Mouse (Mus musculus) gastrocnemius, adult 2 months (tissue): ENCODE measurements at regions not wholly inside any gene's neighbourhood (a gene's known extent, or its start where the extent isn't known, plus 50 kb on each side); places are given as distances from the start of the nearest gene placed in this dataset.
"Not testable (repeated sequence)": the region's sequence is repeated elsewhere in the genome, so short reads cannot be mapped to it uniquely, and the experiment has no call there.

Experiments
- DNase-seq: peaks from one replicate; pipeline ENCODE4 v3.0.0; 2022
- H3K27ac ChIP-seq: fragments of 200-600 bp; 2 replicates; pipeline ENCODE4 v1.8.1; 2022; ENCODE audit warnings: mild to moderate bottlenecking
- H3K4me3 ChIP-seq: fragments of 200-600 bp; 2 replicates; pipeline ENCODE4 v1.8.1; 2022; ENCODE audit warnings: mild to moderate bottlenecking, moderate library complexity
- intact Hi-C: fragments of 180-260 bp; cut with DNase I; formaldehyde crosslinking; loops from one replicate; pipeline ENCODE4 v1.15.1; 2025

DNA sequence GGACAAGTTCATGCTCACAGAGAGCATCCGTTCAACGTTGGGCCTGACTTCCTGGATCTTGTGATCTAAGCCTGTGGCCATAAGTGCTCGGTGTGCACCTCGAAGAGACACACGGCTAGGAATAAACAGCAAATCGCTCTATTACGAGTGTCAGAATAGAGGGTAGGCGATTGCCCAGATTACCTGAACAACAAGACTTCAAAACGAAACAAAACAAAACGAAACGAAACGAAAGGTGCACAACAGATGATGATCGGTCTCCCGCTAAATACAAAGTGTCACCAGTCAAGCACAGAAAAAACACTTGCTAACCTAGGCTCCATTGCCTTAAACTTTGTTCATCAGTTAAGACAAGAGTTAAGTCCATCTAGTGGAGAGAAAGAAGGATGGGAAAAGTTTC lies 67.4 kb downstream of the Pdia4 start:
- H3K4me3 ChIP-seq, DNase-seq, H3K27ac ChIP-seq, intact Hi-C loops: not testable (repeated sequence)

GRCm38 (mm10) chr6:47743856-47744255 lies 69.4 kb downstream of the Pdia4 start:
- H3K27ac ChIP-seq, H3K4me3 ChIP-seq, intact Hi-C loops: not testable (repeated sequence)
- peak; percentile 27 for DNase-seq

DNA sequence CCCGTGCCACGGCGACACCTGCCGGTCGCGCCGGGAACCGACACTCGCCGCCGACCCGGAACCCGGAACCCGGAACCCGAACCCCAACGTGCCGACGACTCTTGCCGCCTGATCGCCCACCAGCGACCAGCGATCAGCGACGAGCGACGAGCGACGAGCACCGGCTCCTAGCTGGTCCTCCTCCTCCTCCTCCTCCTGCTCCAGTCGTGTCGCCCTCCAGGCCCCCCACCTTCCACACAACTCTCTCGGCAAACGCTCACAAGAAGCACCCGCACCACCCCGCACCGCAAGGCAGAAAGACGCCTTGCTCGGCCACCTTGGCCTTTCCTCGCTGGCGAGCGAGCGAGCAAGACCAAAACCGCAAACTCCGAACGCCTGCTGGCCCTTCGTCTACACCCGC lies 73.0 kb downstream of the Pdia4 start:
- intact Hi-C loops, DNase-seq: not testable (repeated sequence)
- peak overlapping the region; percentile 68 for H3K4me3 ChIP-seq
- 0 out of 2 replicates have a peak overlapping the region, but pooled peaks have one; percentile 43 for H3K27ac ChIP-seq

DNA sequence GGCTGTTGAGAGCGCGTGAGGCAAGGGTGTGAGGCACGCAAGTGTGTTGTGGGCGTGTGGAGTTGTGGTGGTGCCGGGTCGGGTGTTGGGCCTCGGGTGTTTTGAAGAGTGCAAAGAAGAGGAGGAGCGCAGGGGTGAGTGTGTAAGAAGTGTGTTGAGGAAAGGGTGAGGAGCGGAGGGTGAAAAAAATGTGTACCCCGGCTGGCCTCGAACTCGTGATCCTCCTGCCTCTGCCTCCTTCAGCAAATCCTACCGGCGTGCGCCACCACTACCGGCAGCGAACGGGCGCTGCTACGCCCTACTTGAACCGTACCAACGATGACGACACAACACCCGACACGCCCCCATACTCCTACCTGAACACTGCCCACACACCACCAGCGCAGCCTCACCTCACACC lies 73.5 kb downstream of the Pdia4 start:
- intact Hi-C loops, H3K27ac ChIP-seq: not testable (repeated sequence)
- DNase-seq: peak; percentile 72
- H3K4me3 ChIP-seq: 0 out of 2 replicates have a peak overlapping the region, but pooled peaks have one; percentile 32

DNA sequence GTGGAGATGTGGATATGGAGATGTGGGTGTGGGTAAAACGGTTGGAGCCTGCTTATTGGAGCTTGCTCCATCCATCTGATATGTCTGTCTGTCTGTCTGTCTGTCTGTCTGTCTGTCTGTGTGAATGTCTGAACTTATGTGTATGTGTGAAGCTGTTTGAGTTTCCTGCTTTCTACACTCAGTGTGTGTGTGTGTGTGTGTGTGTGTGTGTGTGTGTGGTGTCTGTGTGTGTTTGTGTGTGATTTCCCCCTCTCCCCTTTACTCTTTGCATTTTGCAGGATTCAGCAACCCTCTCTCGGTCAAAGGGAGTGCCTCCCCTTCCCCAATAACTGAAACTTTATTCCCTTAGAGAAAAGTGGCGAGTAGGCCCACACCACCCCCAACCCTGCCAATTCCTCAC lies 75.3 kb downstream of the Pdia4 start:
- intact Hi-C loops, DNase-seq, H3K4me3 ChIP-seq, H3K27ac ChIP-seq: not testable (repeated sequence)
